20 mouse cellular contexts compared by ENCODE assay signal in the genomic region with DNA sequence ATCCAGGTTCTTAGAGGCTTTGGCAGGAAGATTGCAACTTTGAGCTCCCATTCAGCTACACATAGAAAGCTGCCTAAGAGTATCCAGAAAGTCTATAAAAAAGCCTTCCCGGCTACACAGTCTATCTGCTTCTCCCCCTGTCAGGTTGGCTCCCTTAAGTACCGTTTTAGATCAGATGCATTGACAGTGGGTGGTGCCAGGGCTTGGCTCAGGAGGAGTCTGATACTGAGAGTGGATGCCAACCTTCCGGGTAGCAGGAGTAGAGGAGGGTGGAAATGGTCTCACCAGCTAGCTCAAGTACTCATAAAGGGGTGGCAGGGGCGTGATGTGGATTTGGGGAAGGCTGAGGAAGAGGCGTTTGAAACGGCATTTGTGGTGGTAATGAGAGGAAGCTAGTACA. TPM values are rescaled to one million over a fixed set of nuclear protein-coding genes. Genes with fewer than 3 reads are reported as not detected.
DNase-seq lines count a peak whose midpoint lies in the region; ATAC-seq and TF ChIP-seq lines count a peak whose summit lies in the region.
"Had no signal": no experiment of that assay in that cellular context is flagged by ENCODE, and none has a peak within 500 bp of the region (broad histone marks: within the 10 kb centered on the region; RNA-seq: fewer than 3 reads in every experiment).

No protein-coding gene starts in this region.

- no peaks in the 10 kb centered on the region for H3K4me1 ChIP-seq in forebrain, embryonic 13.5 days
- peaks cover 17% of the 10 kb centered on the region; the same call in 1 of the 2 replicates for H3K4me1 ChIP-seq in forebrain, embryonic 10.5 days
- H3K4me1 ChIP-seq in forebrain, postnatal 0 days (ENCODE audit: insufficient read depth) = 0 out of 2 replicates have a peak, but pooled peaks cover 5% of the 10 kb centered on the region
- H3K4me1 ChIP-seq: heart, embryonic 12.5 days; intestine, embryonic 15.5 days had no signal

- no peak for TF ChIP-seq POLR2A in brain, embryonic 14.5 days (IDR thresholded peaks at IDR 0.05; ENCODE audit: borderline replicate concordance, extremely low read depth, insufficient read depth, insufficient read length, poor library complexity, severe bottlenecking)

- H3K36me3 ChIP-seq in forebrain, embryonic 13.5 days (ENCODE audit: poor library complexity, severe bottlenecking) = peaks cover 9% of the 10 kb centered on the region; the same call in 1 of the 2 replicates
- peaks cover 6% of the 10 kb centered on the region for H3K36me3 ChIP-seq in forebrain, embryonic 10.5 days (replicated peaks)
- 0 out of 2 replicates have a peak, but pooled peaks cover 3% of the 10 kb centered on the region for H3K36me3 ChIP-seq in forebrain, postnatal 0 days (ENCODE audit: insufficient read depth)
- H3K36me3 ChIP-seq: intestine, embryonic 15.5 days had no signal

- WGBS in forebrain, embryonic 13.5 days = 81% methylated on average over 6 of the region's 6 CpGs
- WGBS in forebrain, embryonic 10.5 days = 84% methylated on average over 6 of the region's 6 CpGs
- 59% methylated on average over 6 of the region's 6 CpGs for WGBS in forebrain, postnatal 0 days

- peak; percentile 63 to 71 for DNase-seq in cerebellum, postnatal 10 days
- no peak for DNase-seq in cerebellum, adult 8-10 months
- no peak for DNase-seq in forebrain, embryonic 10.5 days (ENCODE audit: extremely low spot score, low spot score)
- peak; percentile 41 for DNase-seq in brain, embryonic 14.5 days (ENCODE audit: low read depth)
- DNase-seq in forebrain, postnatal 0 days = peak; percentile 40
- no peak for DNase-seq in spleen, adult 18-20 months
- no peak for DNase-seq in frontal cortex, postnatal 14 days (ENCODE audit: low spot score in 2 of 2)
- DNase-seq: adrenal gland, postnatal 10 days; cerebellum, postnatal 36 days; gastrocnemius, postnatal 10 days; heart, adult 2 months; kidney, adult 18-20 months had no signal

- no peak overlapping the region for H3K27ac ChIP-seq in forebrain, embryonic 13.5 days
- H3K27ac ChIP-seq in forebrain, embryonic 10.5 days = no peak overlapping the region
- H3K27ac ChIP-seq in forebrain, postnatal 0 days (ENCODE audit: low read depth, low read length) = no peak overlapping the region
- H3K27ac ChIP-seq: embryonic facial prominence, embryonic 10.5 days; heart, adult 2 months; hindbrain, embryonic 10.5 days; hindbrain, embryonic 14.5 days; intestine, embryonic 15.5 days had no signal

- peak; percentile 28; the same call in 1 of the 2 replicates for ATAC-seq in forebrain, embryonic 13.5 days
- peak; percentile 34 for ATAC-seq in forebrain, postnatal 0 days
- ATAC-seq: intestine, embryonic 15.5 days had no signal

- H3K4me3 ChIP-seq in forebrain, embryonic 13.5 days = no peak overlapping the region
- no peak overlapping the region for H3K4me3 ChIP-seq in forebrain, embryonic 10.5 days
- no peak overlapping the region for H3K4me3 ChIP-seq in forebrain, postnatal 0 days (ENCODE audit: low read depth, low read length)
- H3K4me3 ChIP-seq: embryonic facial prominence, embryonic 10.5 days; heart, adult 2 months; heart, embryonic 12.5 days; hindbrain, embryonic 10.5 days; intestine, embryonic 15.5 days had no signal

- H3K4me2 ChIP-seq in forebrain, embryonic 13.5 days = no peak overlapping the region
- H3K4me2 ChIP-seq in forebrain, postnatal 0 days (ENCODE audit: low read depth) = no peak overlapping the region
- H3K4me2 ChIP-seq: heart, embryonic 12.5 days; hindbrain, embryonic 14.5 days; intestine, embryonic 15.5 days had no signal

- no peak for TF ChIP-seq CTCF in brain, embryonic 14.5 days (IDR thresholded peaks at IDR 0.05; ENCODE audit: borderline replicate concordance, extremely low read depth, insufficient read depth, insufficient read length)
- no peak for TF ChIP-seq CTCF in forebrain, postnatal 0 days (IDR thresholded peaks at IDR 0.05; ENCODE audit: low read depth)

- H3K9ac ChIP-seq in forebrain, embryonic 13.5 days = no peak overlapping the region
- no peak overlapping the region for H3K9ac ChIP-seq in forebrain, postnatal 0 days
- H3K9ac ChIP-seq: heart, embryonic 12.5 days; hindbrain, embryonic 14.5 days; intestine, embryonic 15.5 days had no signal

- no peaks in the 10 kb centered on the region for H3K9me3 ChIP-seq in forebrain, embryonic 13.5 days (replicated peaks)
- no peaks in the 10 kb centered on the region for H3K9me3 ChIP-seq in forebrain, embryonic 10.5 days
- no peaks in the 10 kb centered on the region for H3K9me3 ChIP-seq in forebrain, postnatal 0 days (ENCODE audit: low read length)
- H3K9me3 ChIP-seq: embryonic facial prominence, embryonic 10.5 days; heart, embryonic 12.5 days; hindbrain, embryonic 10.5 days; intestine, embryonic 15.5 days had no signal

- H3K27me3 ChIP-seq in forebrain, embryonic 13.5 days = peaks cover 27% of the 10 kb centered on the region
- H3K27me3 ChIP-seq in forebrain, embryonic 10.5 days (ENCODE audit: poor library complexity, severe bottlenecking) = peaks cover 31% of the 10 kb centered on the region
- H3K27me3 ChIP-seq in forebrain, postnatal 0 days (ENCODE audit: insufficient read depth, low read length) = no peaks in the 10 kb centered on the region

RNA-seq across cellular contexts. Expression of a gene that starts 7.0 kb away (rescaled TPM):
- polyA plus RNA-seq in forebrain, embryonic 13.5 days (2015; fragmentation: Nextera tagmentation; extraction: Ambion mirVana) = 1.1 TPM in 2 replicates
- 0.75 and 0.95 TPM in 2 replicates for polyA plus RNA-seq in forebrain, embryonic 10.5 days (2016; fragmentation: Nextera tagmentation; extraction: Ambion mirVana)
- polyA plus RNA-seq in brain, embryonic 14.5 days (2012; rRNA removed) = 2.0 and 5.7 TPM in 2 replicates
- 1.1 and 1.3 TPM in 2 replicates for total RNA-seq in forebrain, postnatal 0 days (2014; rRNA removed)
- 1.2 and 1.6 TPM in 2 replicates for polyA plus RNA-seq in forebrain, postnatal 0 days (2015; fragmentation: Nextera tagmentation; extraction: Ambion mirVana)
- total RNA-seq: heart, postnatal 25 days; MEL had no signal

Comparison
In these comparisons a context has a peak if more than half of its experiments do, and no peak if none do; other contexts are left out.
1. DNase-seq: peak in cerebellum, postnatal 10 days (2 of 2), brain, embryonic 14.5 days (single experiment) and forebrain, postnatal 0 days (single experiment); none in cerebellum, adult 8-10 months (single experiment), forebrain, embryonic 10.5 days (single experiment), spleen, adult 18-20 months (0 of 2) and frontal cortex, postnatal 14 days (0 of 2).